Mouse (Mus musculus) C2C12 (cell line): ENCODE measurements around the gene Kl.

Experiments used
- CEBPB ChIP-seq: IDR thresholded peaks from one replicate; pipeline ENCODE4 v1.6.1; 2011; ENCODE audit warnings: low read depth, mild to moderate bottlenecking, control low read depth, moderate library complexity
- CTCF ChIP-seq: IDR thresholded peaks from one replicate; pipeline ENCODE4 v1.5.1; 2011; ENCODE audit not compliant: control insufficient read depth, insufficient read depth, insufficient read length
- MAX ChIP-seq: IDR thresholded peaks from one replicate; pipeline ENCODE4 v1.6.1; 2011; ENCODE audit warnings: mild to moderate bottlenecking, control low read depth
- MYOG ChIP-seq: IDR thresholded peaks from one replicate; pipeline ENCODE4 v1.6.1; 2011; ENCODE audit not compliant: control insufficient read depth, insufficient read length; ENCODE audit errors: extremely low read depth
- USF1 ChIP-seq: IDR thresholded peaks from one replicate; pipeline ENCODE4 v1.6.1; 2011; ENCODE audit warnings: low read depth, mild to moderate bottlenecking, control low read depth, moderate library complexity

- TF ChIP-seq CTCF (no peak), MAX (no peak), CEBPB (no peak), USF1 (no peak), MYOG (no peak)
Observed at GRCm38 (mm10) chr5:150959861-150960260, 7.5 kb downstream of the Kl start.
